Mouse (Mus musculus): ENCODE results near the gene Cnfn. TPM values are rescaled to one million over a fixed set of nuclear protein-coding genes. Genes with fewer than 3 reads are reported as not detected.
"Not testable (repeated sequence)": the region's sequence is repeated elsewhere in the genome, so short reads cannot be mapped to it uniquely, and the experiment has no call there.

The Cnfn gene
- polyA plus RNA-seq, 1 experiment: not detected

DNA sequence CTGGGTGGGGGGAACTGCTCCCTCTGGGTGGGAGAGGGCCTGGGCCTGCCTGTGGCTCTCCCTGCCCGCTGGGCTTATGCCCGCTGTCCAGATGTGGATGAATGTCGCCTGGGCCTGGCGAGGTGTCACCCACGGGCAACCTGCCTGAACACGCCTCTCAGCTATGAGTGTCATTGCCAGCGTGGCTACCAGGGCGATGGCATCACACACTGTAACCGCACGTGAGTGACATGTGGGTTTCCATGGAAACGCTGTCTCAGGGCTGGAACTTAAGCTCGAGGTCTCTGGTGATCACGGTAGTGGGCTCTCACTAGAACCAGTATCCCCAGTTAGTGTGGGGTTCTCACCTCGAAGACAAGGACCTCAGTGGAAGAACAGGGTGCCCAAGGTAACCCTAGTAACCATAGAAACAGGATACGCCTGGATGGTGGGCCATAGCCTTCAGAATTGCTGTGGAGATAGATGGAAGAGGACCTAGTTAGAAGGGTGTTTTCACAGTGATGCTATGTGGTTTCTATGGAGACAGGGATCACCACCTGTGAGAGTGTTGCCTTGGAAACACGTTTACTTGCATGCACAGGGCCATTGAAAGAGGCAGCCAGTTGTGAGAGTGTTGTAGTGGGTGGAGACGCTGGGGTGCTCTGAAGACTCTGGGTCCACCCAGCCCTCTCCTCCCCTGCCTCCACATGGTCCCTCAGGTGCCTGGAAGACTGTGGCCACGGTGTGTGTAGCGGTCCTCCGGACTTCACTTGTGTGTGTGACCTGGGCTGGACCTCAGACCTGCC is 28.3 kb downstream of the Cnfn start:
- DNase-seq: no peak
- no peaks in the 10 kb centered on the region for H3K4me1 ChIP-seq (ENCODE audit: control insufficient read depth, insufficient read depth, low read length)
- no peak overlapping the region for H3K4me3 ChIP-seq (replicated peaks; ENCODE audit: insufficient read depth, low read depth, low read length)
- no peak overlapping the region for H3K27ac ChIP-seq (ENCODE audit: insufficient read depth, low read length)
- TF ChIP-seq CTCF (IDR thresholded peaks at IDR 0.05; ENCODE audit: borderline replicate concordance, insufficient read depth, low read depth, low read length): no peak
- WGBS: 57% methylated on average over 20 of the region's 20 CpGs
- no peaks in the 10 kb centered on the region for H3K27me3 ChIP-seq (ENCODE audit: control insufficient read depth, insufficient read depth, low read length)

DNA sequence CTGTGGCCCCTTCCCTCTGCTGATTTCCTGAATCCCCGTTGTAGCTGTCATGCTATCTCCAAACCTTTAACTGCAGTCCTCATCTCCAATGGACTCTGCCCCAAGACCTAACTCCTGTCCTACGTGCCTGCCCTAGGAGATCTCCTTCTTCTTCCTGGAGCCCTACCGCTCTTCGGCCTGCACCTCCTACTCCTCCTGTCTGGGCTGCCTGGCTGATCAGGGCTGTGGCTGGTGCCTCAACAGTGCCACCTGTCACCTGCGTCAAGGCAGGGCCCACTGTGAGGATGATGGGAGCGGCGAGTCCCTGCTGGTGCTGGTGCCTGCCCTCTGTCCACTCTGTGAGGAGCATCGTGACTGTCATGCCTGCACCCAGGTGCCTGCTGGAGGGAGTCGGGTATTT is 30.2 kb downstream of the Cnfn start:
- 86% methylated on average over 9 of the region's 9 CpGs for WGBS
- H3K4me3 ChIP-seq (replicated peaks; ENCODE audit: insufficient read depth, low read depth, low read length): no peak overlapping the region

GRCm38 (mm10) chr7:25334472-25334871 is 35.1 kb downstream of the Cnfn start:
- Histone ChIP-seq H3K27me3 (ENCODE audit: control insufficient read depth, insufficient read depth, low read length) (no peaks in the 10 kb centered on the region), H3K27ac (ENCODE audit: insufficient read depth, low read length) (no peak overlapping the region), H3K4me1 (ENCODE audit: control insufficient read depth, insufficient read depth, low read length) (no peaks in the 10 kb centered on the region), H3K4me3 (replicated peaks; ENCODE audit: insufficient read depth, low read depth, low read length) (no peak overlapping the region)
- WGBS: 66% methylated on average over 12 of the region's 12 CpGs
- TF ChIP-seq POLR2A (IDR thresholded peaks at IDR 0.05; ENCODE audit: borderline replicate concordance, insufficient read depth, low read length): no peak
- TF ChIP-seq CTCF (IDR thresholded peaks at IDR 0.05; ENCODE audit: borderline replicate concordance, insufficient read depth, low read depth, low read length): no peak
- DNase-seq: no peak

More for the DNA sequence above, 30.2 kb downstream of the Cnfn start:
- Histone ChIP-seq H3K27me3 (ENCODE audit: control insufficient read depth, insufficient read depth, low read length) (no peaks in the 10 kb centered on the region), H3K27ac (ENCODE audit: insufficient read depth, low read length) (no peak overlapping the region), H3K4me1 (ENCODE audit: control insufficient read depth, insufficient read depth, low read length) (no peaks in the 10 kb centered on the region)
- DNase-seq: no peak
- TF ChIP-seq CTCF (IDR thresholded peaks at IDR 0.05; ENCODE audit: borderline replicate concordance, insufficient read depth, low read depth, low read length) (no peak), POLR2A (IDR thresholded peaks at IDR 0.05; ENCODE audit: borderline replicate concordance, insufficient read depth, low read length) (no peak)

DNA sequence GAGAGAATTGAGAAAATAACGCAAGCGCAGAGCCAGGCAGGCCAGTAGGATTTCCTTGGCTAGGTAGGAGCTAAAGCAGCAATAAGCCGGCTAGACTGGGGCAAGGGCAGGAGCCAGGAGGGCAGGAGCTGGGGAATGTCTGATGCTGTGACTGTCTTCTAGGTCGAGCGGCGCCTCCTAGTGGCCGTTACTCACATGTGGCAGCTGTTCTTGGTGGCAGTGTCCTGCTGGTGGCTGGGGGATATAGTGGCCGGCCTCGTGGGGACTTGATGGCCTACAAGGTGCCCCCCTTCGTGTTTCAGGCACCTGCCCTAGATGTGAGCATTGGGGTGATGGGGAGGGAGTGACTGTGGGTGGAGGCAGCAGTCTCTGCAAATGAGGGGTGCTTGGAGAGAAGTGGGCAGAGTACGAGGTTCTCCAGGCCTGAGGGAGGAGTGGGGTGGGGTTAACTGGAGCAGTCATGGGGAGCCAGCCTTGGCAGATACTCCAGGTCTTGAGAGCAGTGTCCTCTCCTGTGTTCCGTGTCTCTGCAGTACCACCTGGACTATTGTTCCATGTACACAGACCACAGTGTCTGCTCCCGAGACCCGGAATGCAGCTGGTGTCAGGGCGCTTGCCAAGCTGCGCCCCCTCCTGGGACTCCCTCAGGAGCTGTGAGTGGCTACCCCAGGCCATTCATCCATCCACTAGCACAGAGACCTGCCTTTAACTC is 35.8 kb downstream of the Cnfn start:
- Histone ChIP-seq H3K27ac (ENCODE audit: insufficient read depth, low read length) (no peak overlapping the region), H3K4me1 (ENCODE audit: control insufficient read depth, insufficient read depth, low read length) (no peaks in the 10 kb centered on the region), H3K4me3 (replicated peaks; ENCODE audit: insufficient read depth, low read depth, low read length) (no peak overlapping the region), H3K27me3 (ENCODE audit: control insufficient read depth, insufficient read depth, low read length) (no peaks in the 10 kb centered on the region)
- TF ChIP-seq CTCF (IDR thresholded peaks at IDR 0.05; ENCODE audit: borderline replicate concordance, insufficient read depth, low read depth, low read length): peak; percentile 74
- no peak for TF ChIP-seq POLR2A (IDR thresholded peaks at IDR 0.05; ENCODE audit: borderline replicate concordance, insufficient read depth, low read length)
- 26% methylated on average over 16 of the region's 16 CpGs for WGBS
- DNase-seq: peak; percentile 68 to 72

DNA sequence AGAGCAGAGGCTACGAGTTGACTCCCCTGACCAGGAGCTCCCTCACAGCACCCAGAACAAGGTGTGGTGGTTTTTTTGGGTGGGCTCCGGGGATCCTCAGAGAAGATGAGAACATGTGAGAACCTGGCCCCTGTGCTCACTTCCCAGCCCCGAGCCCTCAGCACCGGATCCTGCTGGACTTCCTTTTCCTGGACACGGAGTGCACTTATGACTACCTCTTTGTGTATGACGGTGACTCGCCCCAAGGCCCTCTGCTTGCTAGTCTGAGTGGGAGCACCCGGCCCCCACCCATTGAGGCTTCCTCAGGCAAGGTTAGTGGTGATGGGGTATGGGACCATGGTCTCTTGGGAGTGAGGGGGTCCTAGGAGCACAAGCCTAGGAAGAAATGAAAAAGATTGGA is 43.3 kb downstream of the Cnfn start:
- no peaks in the 10 kb centered on the region; the same call in 1 of the 2 replicates for H3K4me1 ChIP-seq (ENCODE audit: control insufficient read depth, insufficient read depth, low read length)
- H3K27me3 ChIP-seq (ENCODE audit: control insufficient read depth, insufficient read depth, low read length): no peaks in the 10 kb centered on the region
- no peak for DNase-seq
- TF ChIP-seq POLR2A (IDR thresholded peaks at IDR 0.05; ENCODE audit: borderline replicate concordance, insufficient read depth, low read length) (no peak), CTCF (IDR thresholded peaks at IDR 0.05; ENCODE audit: borderline replicate concordance, insufficient read depth, low read depth, low read length) (no peak)
- WGBS: 88% methylated on average over 8 of the region's 8 CpGs
- no peak overlapping the region for H3K27ac ChIP-seq (ENCODE audit: insufficient read depth, low read length)
- no peak overlapping the region for H3K4me3 ChIP-seq (replicated peaks; ENCODE audit: insufficient read depth, low read depth, low read length)

- not testable (repeated sequence) for H3K27ac ChIP-seq (ENCODE audit: insufficient read depth, low read length); DNase-seq; H3K4me1 ChIP-seq (ENCODE audit: control insufficient read depth, insufficient read depth, low read length); H3K27me3 ChIP-seq (ENCODE audit: control insufficient read depth, insufficient read depth, low read length); H3K4me3 ChIP-seq (replicated peaks; ENCODE audit: insufficient read depth, low read depth, low read length)
- WGBS: 90% methylated on average over 6 of the region's 6 CpGs
Measured at GRCm38 (mm10) chr7:25325431-25325830, 44.1 kb downstream of the Cnfn start.

DNA sequence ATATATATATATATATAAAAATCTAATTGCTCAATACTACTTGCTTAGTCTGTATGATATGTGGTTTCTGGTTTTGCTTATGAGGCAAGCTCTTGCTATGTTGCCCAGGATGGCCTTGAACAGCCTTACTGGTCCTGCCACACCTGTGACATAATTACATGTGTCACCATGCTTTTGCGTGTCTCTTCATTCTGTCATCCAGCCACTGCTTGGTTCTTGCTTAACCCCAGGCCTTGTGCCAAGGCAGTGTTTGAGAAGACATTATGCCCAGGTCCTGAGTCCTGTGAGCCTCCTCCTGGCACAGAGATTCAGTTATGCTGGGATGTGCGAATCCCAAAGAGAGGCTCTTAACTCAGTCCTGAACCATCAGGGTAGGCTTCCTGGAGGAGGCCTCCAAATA is 46.3 kb downstream of the Cnfn start:
- TF ChIP-seq CTCF (IDR thresholded peaks at IDR 0.05; ENCODE audit: borderline replicate concordance, insufficient read depth, low read depth, low read length) (no peak), POLR2A (IDR thresholded peaks at IDR 0.05; ENCODE audit: borderline replicate concordance, insufficient read depth, low read length) (no peak)
- H3K27ac ChIP-seq (ENCODE audit: insufficient read depth, low read length): no peak overlapping the region
- 59% methylated on average over 2 of the region's 2 CpGs for WGBS
- no peaks in the 10 kb centered on the region; the same call in 1 of the 2 replicates for H3K4me1 ChIP-seq (ENCODE audit: control insufficient read depth, insufficient read depth, low read length)
- H3K4me3 ChIP-seq (replicated peaks; ENCODE audit: insufficient read depth, low read depth, low read length): no peak overlapping the region
- no peaks in the 10 kb centered on the region for H3K27me3 ChIP-seq (ENCODE audit: control insufficient read depth, insufficient read depth, low read length)
- DNase-seq: no peak

- no peak overlapping the region for H3K4me3 ChIP-seq (replicated peaks; ENCODE audit: insufficient read depth, low read depth, low read length)
- H3K27me3 ChIP-seq (ENCODE audit: control insufficient read depth, insufficient read depth, low read length): no peaks in the 10 kb centered on the region
- no peak for DNase-seq
- 48% methylated on average over 6 of the region's 6 CpGs for WGBS
- no peaks in the 10 kb centered on the region; the same call in 1 of the 2 replicates for H3K4me1 ChIP-seq (ENCODE audit: control insufficient read depth, insufficient read depth, low read length)
- no peak for TF ChIP-seq POLR2A (IDR thresholded peaks at IDR 0.05; ENCODE audit: borderline replicate concordance, insufficient read depth, low read length)
- no peak for TF ChIP-seq CTCF (IDR thresholded peaks at IDR 0.05; ENCODE audit: borderline replicate concordance, insufficient read depth, low read depth, low read length)
- no peak overlapping the region for H3K27ac ChIP-seq (ENCODE audit: insufficient read depth, low read length)
Measured at GRCm38 (mm10) chr7:25322058-25322484, 47.5 kb downstream of the Cnfn start.

Other genes starting within 250 kb of the Cnfn start
- 8.4 and 10.6 TPM in 2 replicates for gene Pou2f2, start 190.0 kb downstream of the Cnfn start, polyA plus RNA-seq (2012; rRNA removed)
- 29.0 and 29.6 TPM in 2 replicates for gene Dedd2, start 149.1 kb downstream of the Cnfn start, polyA plus RNA-seq (2012; rRNA removed)
- gene Zfp526, start 148.3 kb downstream of the Cnfn start, polyA plus RNA-seq (2012; rRNA removed): 9.2 and 10.9 TPM in 2 replicates
- gene Gsk3a, start 131.9 kb downstream of the Cnfn start, polyA plus RNA-seq (2012; rRNA removed): 226 and 230 TPM in 2 replicates
- gene Erf, start 119.0 kb downstream of the Cnfn start, polyA plus RNA-seq (2012; rRNA removed): 14.3 and 14.8 TPM in 2 replicates
- 121 and 124 TPM in 2 replicates for gene Cic, start 102.0 kb downstream of the Cnfn start, polyA plus RNA-seq (2012; rRNA removed)
- 41.9 and 42.6 TPM in 2 replicates for gene Pafah1b3, start 71.7 kb downstream of the Cnfn start, polyA plus RNA-seq (2012; rRNA removed)
- gene Prr19, start 68.3 kb downstream of the Cnfn start, polyA plus RNA-seq (2012; rRNA removed): 0.16 and 0.20 TPM in 2 replicates
- gene Tmem145, start 63.6 kb downstream of the Cnfn start, polyA plus RNA-seq (2012; rRNA removed): 226 and 246 TPM in 2 replicates
- 76.8 and 77.8 TPM in 2 replicates for gene Megf8, start 52.6 kb downstream of the Cnfn start, polyA plus RNA-seq (2012; rRNA removed)
- 12.1 and 12.3 TPM in 2 replicates for gene Lipe, start 29.0 kb upstream of the Cnfn start, polyA plus RNA-seq (2012; rRNA removed)
- gene Cxcl17, start 43.2 kb upstream of the Cnfn start, polyA plus RNA-seq (2012; rRNA removed): not detected in 2 replicates
- 3.5 and 4.1 TPM in 2 replicates for gene Ceacam1, start 107.9 kb upstream of the Cnfn start, polyA plus RNA-seq (2012; rRNA removed)
- gene Ceacam2, start 170.1 kb upstream of the Cnfn start, polyA plus RNA-seq (2012; rRNA removed): 0.38 and 0.57 TPM in 2 replicates
- gene Erich4, start 246.2 kb upstream of the Cnfn start, polyA plus RNA-seq (2012; rRNA removed): 0.11 and 0.13 TPM in 2 replicates
- 109 and 113 TPM in 2 replicates for gene Dmac2, start 249.7 kb upstream of the Cnfn start, polyA plus RNA-seq (2012; rRNA removed)

Measured in cerebellum, adult 2 months (tissue).